11 mouse cellular contexts compared by ENCODE assay signal in genomic region chr19:42130294-42130606, GRCm38 (mm10). TPM values are rescaled to one million over a fixed set of nuclear protein-coding genes. Genes with fewer than 3 reads are reported as not detected.
A peak's percentile ranks its signal among the peaks of the same experiment; 100 is the strongest.
DNase-seq lines count a peak whose midpoint lies in the region; ATAC-seq and TF ChIP-seq lines count a peak whose summit lies in the region.
"Had no signal": no experiment of that assay in that cellular context is flagged by ENCODE, and none has a peak within 500 bp of the region (broad histone marks: within the 10 kb centered on the region; RNA-seq: fewer than 3 reads in every experiment).

No protein-coding gene starts in this region.

- H3K27me3 ChIP-seq in forebrain, embryonic 10.5 days (ENCODE audit: poor library complexity, severe bottlenecking), result peaks cover 18% of the 10 kb centered on the region
- H3K27me3 ChIP-seq in forebrain, embryonic 11.5 days (ENCODE audit: control insufficient read depth, insufficient read depth, low read length), result no peaks in the 10 kb centered on the region
- no peaks in the 10 kb centered on the region; the same call in 1 of the 2 replicates for H3K27me3 ChIP-seq in kidney, embryonic 15.5 days
- H3K27me3 ChIP-seq in ES-Bruce4 (ENCODE audit: control insufficient read depth, insufficient read depth, low read length, poor library complexity, severe bottlenecking), result no peaks in the 10 kb centered on the region
- H3K27me3 ChIP-seq in limb, embryonic 15.5 days, result no peaks in the 10 kb centered on the region
- H3K27me3 ChIP-seq: Patski had no signal

- ATAC-seq in forebrain, embryonic 11.5 days (replicated peaks; ENCODE audit: low FRiP score), result no peak
- ATAC-seq in kidney, embryonic 15.5 days (replicated peaks; ENCODE audit: low FRiP score), result no peak
- ATAC-seq in limb, embryonic 15.5 days (ENCODE audit: insufficient number of reproducible peaks, low FRiP score, low TSS enrichment, low read depth), result no peak
- ATAC-seq: Patski had no signal

- no peaks in the 10 kb centered on the region for H3K9me3 ChIP-seq in forebrain, embryonic 10.5 days
- no peaks in the 10 kb centered on the region for H3K9me3 ChIP-seq in forebrain, embryonic 11.5 days (ENCODE audit: control insufficient read depth, low read length)
- no peaks in the 10 kb centered on the region for H3K9me3 ChIP-seq in kidney, embryonic 15.5 days (replicated peaks)
- no peaks in the 10 kb centered on the region for H3K9me3 ChIP-seq in ES-Bruce4 (replicated peaks; ENCODE audit: control insufficient read depth, insufficient read depth, low read length, poor library complexity, severe bottlenecking)
- H3K9me3 ChIP-seq in limb, embryonic 15.5 days, result no peaks in the 10 kb centered on the region

- peaks cover 2% of the 10 kb centered on the region for H3K36me3 ChIP-seq in forebrain, embryonic 10.5 days (replicated peaks)
- H3K36me3 ChIP-seq in forebrain, embryonic 11.5 days (ENCODE audit: control insufficient read depth, insufficient read depth, low read length), result no peaks in the 10 kb centered on the region
- no peaks in the 10 kb centered on the region for H3K36me3 ChIP-seq in kidney, embryonic 15.5 days
- H3K36me3 ChIP-seq in ES-Bruce4 (ENCODE audit: control insufficient read depth, insufficient read depth, low read length, poor library complexity, severe bottlenecking), result peaks cover 4% of the 10 kb centered on the region; the same call in 1 of the 2 replicates
- H3K36me3 ChIP-seq in limb, embryonic 15.5 days, result peaks cover 1% of the 10 kb centered on the region; the same call in 1 of the 2 replicates

- DNase-seq in forebrain, embryonic 10.5 days (ENCODE audit: extremely low spot score, low spot score), result no peak
- DNase-seq in forebrain, embryonic 11.5 days (ENCODE audit: low spot score), result no peak
- DNase-seq in kidney, postnatal 4 days, result no peak
- DNase-seq in frontal cortex, postnatal 14 days (ENCODE audit: low spot score in 2 of 2), result no peak
- DNase-seq in kidney, postnatal 36 days, result no peak
- DNase-seq: adrenal gland, postnatal 36 days had no signal

- H3K4me2 ChIP-seq in forebrain, embryonic 11.5 days (ENCODE audit: low read depth, low read length, severe bottlenecking), result no peak overlapping the region
- no peak overlapping the region for H3K4me2 ChIP-seq in kidney, embryonic 15.5 days
- no peak overlapping the region for H3K4me2 ChIP-seq in limb, embryonic 15.5 days

- H3K27ac ChIP-seq in forebrain, embryonic 10.5 days, result peak overlapping the region; percentile 88
- H3K27ac ChIP-seq in forebrain, embryonic 11.5 days (ENCODE audit: low read depth, low read length), result no peak overlapping the region
- peak overlapping the region; percentile 91; the same call in 1 of the 2 replicates for H3K27ac ChIP-seq in kidney, embryonic 15.5 days
- peak overlapping the region; percentile 97 for H3K27ac ChIP-seq in ES-Bruce4 (ENCODE audit: insufficient read depth, low read length)
- H3K27ac ChIP-seq in limb, embryonic 15.5 days, result peak overlapping the region; percentile 93
- H3K27ac ChIP-seq: hindbrain, embryonic 14.5 days had no signal

- TF ChIP-seq POLR2A in ES-Bruce4 (IDR thresholded peaks at IDR 0.05; ENCODE audit: insufficient read depth, low read length), result no peak

- 77% methylated on average over 3 of the region's 3 CpGs for WGBS in forebrain, embryonic 10.5 days
- WGBS in forebrain, embryonic 11.5 days, result 80% methylated on average over 3 of the region's 3 CpGs
- 76% methylated on average over 3 of the region's 3 CpGs for WGBS in kidney, embryonic 15.5 days
- WGBS in limb, embryonic 15.5 days, result 59% methylated on average over 3 of the region's 3 CpGs

- no peak overlapping the region for H3K4me3 ChIP-seq in forebrain, embryonic 10.5 days
- H3K4me3 ChIP-seq in forebrain, embryonic 11.5 days (ENCODE audit: low read depth, low read length), result no peak overlapping the region
- no peak overlapping the region for H3K4me3 ChIP-seq in kidney, embryonic 15.5 days (replicated peaks)
- H3K4me3 ChIP-seq in ES-Bruce4 (ENCODE audit: low read depth, low read length), result no peak overlapping the region
- no peak overlapping the region for H3K4me3 ChIP-seq in limb, embryonic 15.5 days

- TF ChIP-seq CTCF in ES-Bruce4 (IDR thresholded peaks at IDR 0.05; ENCODE audit: low read depth, low read length), result no peak

- H3K4me1 ChIP-seq in forebrain, embryonic 10.5 days, result peaks cover 43% of the 10 kb centered on the region
- peaks cover 4% of the 10 kb centered on the region for H3K4me1 ChIP-seq in forebrain, embryonic 11.5 days (replicated peaks; ENCODE audit: control insufficient read depth, insufficient read depth, low read length)
- peaks cover 25% of the 10 kb centered on the region for H3K4me1 ChIP-seq in kidney, embryonic 15.5 days
- H3K4me1 ChIP-seq in ES-Bruce4 (ENCODE audit: control insufficient read depth, insufficient read depth, low read length), result peaks cover 6% of the 10 kb centered on the region
- peaks cover 34% of the 10 kb centered on the region for H3K4me1 ChIP-seq in limb, embryonic 15.5 days

- H3K9ac ChIP-seq in forebrain, embryonic 11.5 days (ENCODE audit: low read length), result no peak overlapping the region
- H3K9ac ChIP-seq in kidney, embryonic 15.5 days, result no peak overlapping the region
- H3K9ac ChIP-seq in ES-Bruce4 (ENCODE audit: low read depth, poor library complexity, severe bottlenecking), result peak overlapping the region; percentile 41; the same call in 1 of the 2 replicates
- no peak overlapping the region for H3K9ac ChIP-seq in limb, embryonic 15.5 days
- H3K9ac ChIP-seq: hindbrain, embryonic 14.5 days had no signal

- TF ChIP-seq EP300 in ES-Bruce4 (IDR thresholded peaks at IDR 0.05; ENCODE audit: insufficient read depth, low read depth, low read length), result no peak

RNA-seq across cellular contexts. Expression of gene Avpi1, which starts 1.4 kb away (rescaled TPM):
- polyA plus RNA-seq in forebrain, embryonic 10.5 days (2016; fragmentation: Nextera tagmentation; extraction: Ambion mirVana), result 23.5 and 23.9 TPM in 2 replicates
- polyA plus RNA-seq in forebrain, embryonic 11.5 days (2014; fragmentation: Nextera tagmentation; extraction: Ambion mirVana), result 15.6 and 16.3 TPM in 2 replicates
- 21.5 and 22.6 TPM in 2 replicates for polyA plus RNA-seq in kidney, embryonic 15.5 days (2015; fragmentation: Nextera tagmentation; extraction: Ambion mirVana)
- polyA plus RNA-seq in ES-Bruce4 (2011; ENCODE audit: insufficient read depth, insufficient read length, low read depth, missing spikeins), result 44.7 and 49.2 TPM in 2 replicates
- polyA plus RNA-seq in limb, embryonic 15.5 days (2015; fragmentation: Nextera tagmentation; extraction: Ambion mirVana), result 38.7 and 41.2 TPM in 2 replicates

RNA-seq across cellular contexts. Expression of gene Marveld1, which starts 16.9 kb away (rescaled TPM):
- polyA plus RNA-seq in forebrain, embryonic 10.5 days (2016; fragmentation: Nextera tagmentation; extraction: Ambion mirVana), result 2.4 and 3.1 TPM in 2 replicates
- polyA plus RNA-seq in forebrain, embryonic 11.5 days (2014; fragmentation: Nextera tagmentation; extraction: Ambion mirVana), result 8.7 and 9.7 TPM in 2 replicates
- 9.7 and 9.8 TPM in 2 replicates for polyA plus RNA-seq in kidney, embryonic 15.5 days (2015; fragmentation: Nextera tagmentation; extraction: Ambion mirVana)
- 15.0 and 17.7 TPM in 2 replicates for polyA plus RNA-seq in ES-Bruce4 (2011; ENCODE audit: insufficient read depth, insufficient read length, low read depth, missing spikeins)
- 15.2 and 16.6 TPM in 2 replicates for polyA plus RNA-seq in limb, embryonic 15.5 days (2015; fragmentation: Nextera tagmentation; extraction: Ambion mirVana)

RNA-seq across cellular contexts. Expression of gene Zfyve27, which starts 33.5 kb away (rescaled TPM):
- polyA plus RNA-seq in forebrain, embryonic 10.5 days (2016; fragmentation: Nextera tagmentation; extraction: Ambion mirVana), result 27.0 and 30.3 TPM in 2 replicates
- 22.4 and 23.1 TPM in 2 replicates for polyA plus RNA-seq in forebrain, embryonic 11.5 days (2014; fragmentation: Nextera tagmentation; extraction: Ambion mirVana)
- 26.5 and 29.4 TPM in 2 replicates for polyA plus RNA-seq in kidney, embryonic 15.5 days (2015; fragmentation: Nextera tagmentation; extraction: Ambion mirVana)
- 24.4 and 25.0 TPM in 2 replicates for polyA plus RNA-seq in ES-Bruce4 (2011; ENCODE audit: insufficient read depth, insufficient read length, low read depth, missing spikeins)
- 22.5 and 25.0 TPM in 2 replicates for polyA plus RNA-seq in limb, embryonic 15.5 days (2015; fragmentation: Nextera tagmentation; extraction: Ambion mirVana)

RNA-seq across cellular contexts. Expression of gene Pi4k2a, which starts 40.0 kb away (rescaled TPM):
- 21.3 and 23.3 TPM in 2 replicates for polyA plus RNA-seq in forebrain, embryonic 10.5 days (2016; fragmentation: Nextera tagmentation; extraction: Ambion mirVana)
- 29.0 and 30.7 TPM in 2 replicates for polyA plus RNA-seq in forebrain, embryonic 11.5 days (2014; fragmentation: Nextera tagmentation; extraction: Ambion mirVana)
- 27.4 and 27.7 TPM in 2 replicates for polyA plus RNA-seq in kidney, embryonic 15.5 days (2015; fragmentation: Nextera tagmentation; extraction: Ambion mirVana)
- polyA plus RNA-seq in ES-Bruce4 (2011; ENCODE audit: insufficient read depth, insufficient read length, low read depth, missing spikeins), result 27.2 and 30.4 TPM in 2 replicates
- polyA plus RNA-seq in limb, embryonic 15.5 days (2015; fragmentation: Nextera tagmentation; extraction: Ambion mirVana), result 17.6 and 23.7 TPM in 2 replicates

RNA-seq across cellular contexts. Expression of gene Morn4, which starts 44.1 kb away (rescaled TPM):
- polyA plus RNA-seq in forebrain, embryonic 10.5 days (2016; fragmentation: Nextera tagmentation; extraction: Ambion mirVana), result 43.1 and 43.4 TPM in 2 replicates
- polyA plus RNA-seq in forebrain, embryonic 11.5 days (2014; fragmentation: Nextera tagmentation; extraction: Ambion mirVana), result 52.9 and 63.1 TPM in 2 replicates
- 29.6 TPM in 2 replicates for polyA plus RNA-seq in kidney, embryonic 15.5 days (2015; fragmentation: Nextera tagmentation; extraction: Ambion mirVana)
- 18.8 and 19.6 TPM in 2 replicates for polyA plus RNA-seq in ES-Bruce4 (2011; ENCODE audit: insufficient read depth, insufficient read length, low read depth, missing spikeins)
- 17.5 and 17.9 TPM in 2 replicates for polyA plus RNA-seq in limb, embryonic 15.5 days (2015; fragmentation: Nextera tagmentation; extraction: Ambion mirVana)
